Comparison of ENCODE assay signal across 11 mouse cellular contexts in genomic region chr11:30182716-30183411, GRCm38 (mm10).
DNase-seq lines count a peak whose midpoint lies in the region; ATAC-seq and TF ChIP-seq lines count a peak whose summit lies in the region.
"Had no signal": no experiment of that assay in that cellular context is flagged by ENCODE, and none has a peak within 500 bp of the region (broad histone marks: within the 10 kb centered on the region; RNA-seq: fewer than 3 reads in every experiment).

No protein-coding gene starts in this region.

- no peak overlapping the region for H3K4me2 ChIP-seq in neural tube, embryonic 14.5 days (ENCODE audit: low read depth, low read length)

- H3K4me1 ChIP-seq in neural tube, embryonic 14.5 days (ENCODE audit: control insufficient read depth, insufficient read depth, low read length): peaks cover 7% of the 10 kb centered on the region; the same call in 1 of the 2 replicates
- peaks cover 11% of the 10 kb centered on the region for H3K4me1 ChIP-seq in bone marrow, adult 2 months (ENCODE audit: control insufficient read depth, insufficient read depth, low read length)

- TF ChIP-seq POLR2A in bone marrow, adult 2 months (IDR thresholded peaks at IDR 0.05; ENCODE audit: borderline replicate concordance, control insufficient read depth, low read depth, low read length): no peak

- H3K9me3 ChIP-seq in neural tube, embryonic 14.5 days (ENCODE audit: control insufficient read depth, low read length): no peaks in the 10 kb centered on the region

- no peak overlapping the region for H3K4me3 ChIP-seq in neural tube, embryonic 14.5 days (ENCODE audit: low read depth, low read length)
- peak overlapping the region; percentile 23 for H3K4me3 ChIP-seq in bone marrow, adult 2 months (replicated peaks; ENCODE audit: control insufficient read depth, low read depth, low read length)
- H3K4me3 ChIP-seq: gastrocnemius, adult 2 months had no signal

- WGBS in neural tube, embryonic 14.5 days: 92% methylated on average over 8 of the region's 8 CpGs
- 6% methylated on average over 8 of the region's 8 CpGs for WGBS in bone marrow, adult 2 months

- no peak for DNase-seq in neural tube, embryonic 10.5 days (ENCODE audit: extremely low spot score, low spot score)
- peak; percentile 51 for DNase-seq in thymus, postnatal 4 days
- DNase-seq in cerebellum, adult 8-10 months: no peak
- DNase-seq in adrenal gland, postnatal 4 days (ENCODE audit: low spot score in 2 of 2): no peak
- no peak for DNase-seq in left cerebral cortex, postnatal 25 days (ENCODE audit: low spot score in 2 of 2)
- DNase-seq: adrenal gland, postnatal 25 days; gastrocnemius, adult 2 months had no signal

- TF ChIP-seq CTCF in bone marrow, adult 2 months (IDR thresholded peaks at IDR 0.05; ENCODE audit: control insufficient read depth, insufficient read depth, low read length): no peak

- H3K9ac ChIP-seq in neural tube, embryonic 14.5 days (replicated peaks; ENCODE audit: low read depth, low read length): no peak overlapping the region

- intact Hi-C loops in left cerebral cortex, postnatal 25 days (cut with DNase I): no loop called here

- H3K27me3 ChIP-seq in neural tube, embryonic 14.5 days (ENCODE audit: control insufficient read depth, insufficient read depth, low read length): no peaks in the 10 kb centered on the region

- peak; percentile 19; the same call in 1 of the 2 replicates for ATAC-seq in neural tube, embryonic 14.5 days (ENCODE audit: low read depth)
- ATAC-seq in megakaryocyte, adult 5-6 weeks (ENCODE audit: poor library complexity, severe bottlenecking): peak; percentile 73
- ATAC-seq: hindbrain, postnatal 0 days had no signal

- H3K27ac ChIP-seq in neural tube, embryonic 14.5 days (ENCODE audit: low read depth, low read length): no peak overlapping the region
- H3K27ac ChIP-seq in bone marrow, adult 2 months (ENCODE audit: control insufficient read depth, insufficient read depth, low read depth, low read length, poor library complexity): peak overlapping the region; percentile 54
- H3K27ac ChIP-seq: gastrocnemius, adult 2 months; hindbrain, postnatal 0 days had no signal

- H3K36me3 ChIP-seq in neural tube, embryonic 14.5 days (ENCODE audit: control insufficient read depth, insufficient read depth, low read length): no peaks in the 10 kb centered on the region
